Mouse (Mus musculus): Measurements from ENCODE around the gene Cyp4a14.
"Not testable (repeated sequence)": the region's sequence is repeated elsewhere in the genome, so short reads cannot be mapped to it uniquely, and the experiment has no call there.

Gene Cyp4a14

DNA sequence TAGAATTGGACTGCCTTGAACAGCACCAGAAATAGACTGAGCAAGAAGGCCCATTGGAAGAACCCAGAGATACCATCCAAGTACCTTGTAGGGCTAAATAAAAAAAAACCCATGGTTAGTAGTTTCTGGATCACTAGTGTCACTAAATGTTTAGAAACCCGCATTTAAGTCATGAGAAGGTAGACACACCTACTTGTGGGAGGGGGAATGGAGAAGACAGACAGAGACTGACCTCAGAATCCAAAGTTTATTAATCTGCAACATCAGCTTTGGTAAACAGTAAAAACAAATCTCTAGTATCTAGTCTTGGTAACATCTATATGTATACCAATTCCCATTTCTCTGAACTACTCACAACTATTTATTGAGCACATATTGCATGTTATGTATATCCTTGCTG, at the start of gene Cyp4a14:
Gene Cyp4a14 (minus strand): TSS at position 142 of the 400 bp plus-strand sequence.
- in situ Hi-C loops (cut with MboI) = loop anchor here (25.0 kb wide), 1 partner anchor 216 kb away; no protein-coding TSS in a partner anchor

GRCm38 (mm10) chr4:115545101-115545500, 49.2 kb upstream of the Cyp4a14 start:
- in situ Hi-C loops (cut with MboI) = no loop called here

DNA sequence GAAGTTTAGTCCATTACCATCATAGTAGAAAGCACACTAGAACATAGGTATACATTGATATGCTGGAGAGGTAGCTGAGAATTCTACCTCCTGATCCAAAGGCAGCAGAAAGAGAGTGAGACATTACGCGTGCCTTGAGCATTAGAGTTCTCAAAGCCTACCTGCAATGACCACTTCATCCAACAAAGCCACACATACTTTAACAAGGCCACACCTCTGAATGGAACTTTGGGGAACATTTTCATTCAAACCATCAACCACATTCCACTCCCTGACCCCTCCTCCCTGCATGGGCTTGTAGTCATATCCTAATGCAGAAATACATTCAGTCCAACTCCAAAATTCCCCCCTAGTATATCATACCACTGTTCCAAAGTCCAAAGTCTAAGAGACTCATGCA, 25.8 kb upstream of the Cyp4a14 start:
- in situ Hi-C loops (cut with MboI) = no loop called here

GRCm38 (mm10) chr4:115519444-115519843, 23.5 kb upstream of the Cyp4a14 start:
- in situ Hi-C loops (cut with MboI) = no loop called here

DNA sequence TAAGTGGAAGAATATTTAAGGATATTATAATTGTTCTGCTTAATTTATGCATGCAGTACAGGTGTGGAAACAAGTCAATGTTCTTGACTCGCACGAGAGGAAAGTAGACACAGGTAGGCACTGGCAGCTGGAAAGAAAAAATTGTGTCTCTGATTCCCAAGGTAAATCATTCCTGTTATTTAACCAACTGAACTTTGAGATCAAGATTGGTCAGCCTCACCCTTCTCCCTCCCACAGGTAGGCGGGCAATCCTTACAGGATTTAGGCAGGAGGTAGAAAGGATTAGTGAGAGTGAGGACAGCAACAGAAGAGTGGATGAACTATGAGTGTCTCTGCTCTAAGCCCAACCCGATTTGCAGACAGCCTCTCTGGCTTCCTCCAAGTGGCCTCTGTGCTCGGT, 22.1 kb upstream of the Cyp4a14 start, which contains the start of gene Cyp4a10:
Gene Cyp4a10 (plus strand): TSS at position 265 of the 400 bp plus-strand sequence.
- in situ Hi-C loops (cut with MboI) = not testable (repeated sequence)

DNA sequence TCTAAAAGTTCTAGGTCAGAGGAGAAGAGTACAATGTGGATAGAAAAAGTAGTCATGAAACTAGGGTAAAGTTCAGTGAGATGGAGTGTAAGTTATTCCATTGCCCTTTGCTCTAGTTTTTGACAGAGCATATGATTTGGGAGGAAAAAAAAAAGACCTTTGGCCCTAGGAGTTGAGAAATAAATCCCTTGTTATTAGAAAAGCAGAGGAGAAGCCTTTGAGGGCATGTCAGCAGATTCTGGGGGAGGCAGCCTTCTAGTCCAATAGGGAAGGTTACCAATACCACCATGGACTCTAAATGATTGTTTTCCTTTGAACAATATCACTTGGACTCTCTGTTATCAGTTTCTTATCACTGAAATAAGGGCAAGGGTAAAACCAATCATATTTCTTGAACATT, 18.0 kb upstream of the Cyp4a14 start:
- in situ Hi-C loops (cut with MboI) = not testable (repeated sequence)

DNA sequence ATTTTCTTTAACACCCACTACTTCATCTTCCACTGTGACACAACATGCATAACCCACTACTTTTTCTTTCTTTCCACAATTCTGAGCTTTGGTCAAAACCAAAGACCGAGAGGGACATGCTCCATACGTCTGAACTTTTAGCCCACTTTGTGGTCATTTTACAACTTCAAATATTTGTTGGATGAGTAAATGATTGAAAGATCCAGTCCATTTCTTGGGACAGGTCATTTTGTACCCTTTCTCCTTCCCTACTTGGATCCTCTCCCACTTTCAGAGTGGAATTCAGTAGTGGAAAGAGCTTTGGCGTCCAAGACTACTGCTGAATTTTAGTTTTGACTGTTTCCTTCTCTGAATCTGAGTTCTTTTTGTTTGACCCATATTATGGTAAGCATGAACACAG, 1.5 kb upstream of the Cyp4a14 start:
- in situ Hi-C loops (cut with MboI) = loop anchor here (25.0 kb wide), 1 partner anchor 215 kb away; no protein-coding TSS in a partner anchor

DNA sequence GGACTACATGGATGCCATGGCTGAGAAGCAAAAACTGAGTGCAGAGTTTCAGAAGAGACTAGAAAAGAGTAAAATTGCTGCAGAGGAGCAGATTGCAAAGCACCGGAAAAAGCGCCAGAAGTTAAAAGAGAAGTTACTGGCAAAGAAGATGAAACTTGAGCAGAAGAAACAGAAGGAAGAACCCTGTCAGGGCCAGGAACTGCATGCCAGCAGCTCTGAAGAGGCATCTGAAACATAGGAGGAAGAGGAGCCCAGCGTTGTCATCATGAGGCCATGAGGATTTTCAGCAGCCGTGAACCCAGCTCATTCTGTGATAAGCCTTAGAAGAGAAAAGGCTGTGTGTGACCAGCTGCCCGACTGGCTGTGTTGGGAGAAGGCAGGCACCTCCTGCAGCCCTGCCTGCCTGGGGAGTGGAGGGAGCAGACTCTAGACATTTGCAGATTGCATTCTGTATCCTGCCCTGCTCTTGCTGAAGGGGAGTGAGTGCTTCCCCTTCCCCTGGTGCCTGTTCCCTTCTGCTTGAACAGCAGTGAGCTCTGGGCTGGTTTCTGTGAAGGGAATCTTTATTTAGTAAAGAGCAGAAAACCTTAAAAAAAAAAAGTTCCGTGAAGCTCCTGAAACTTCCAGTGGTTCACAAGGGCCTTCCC, 14.8 kb downstream of the Cyp4a14 start:
- in situ Hi-C loops (cut with MboI) = loop anchor here (25.0 kb wide), 1 partner anchor 231 kb away; no protein-coding TSS in a partner anchor

DNA sequence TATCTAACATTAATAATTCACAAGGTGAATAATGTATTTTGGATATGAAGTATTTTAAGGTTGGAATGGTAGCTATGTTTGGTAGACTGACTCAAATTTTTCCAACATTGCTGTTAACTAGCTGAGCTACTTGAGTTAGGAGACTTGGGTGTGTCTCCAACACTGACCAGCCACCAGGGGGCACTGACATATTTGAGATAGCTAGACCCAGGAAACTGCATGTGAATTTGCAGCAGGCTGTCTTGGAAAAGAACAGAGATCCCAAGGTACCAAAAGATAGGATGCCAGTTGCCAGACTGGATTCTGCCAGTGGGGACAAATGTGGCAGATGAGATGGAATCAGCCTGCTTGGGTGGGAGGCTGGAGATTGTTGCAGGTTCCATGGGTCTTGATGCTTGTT, 19.9 kb downstream of the Cyp4a14 start:
- in situ Hi-C loops (cut with MboI) = loop anchor here (25.0 kb wide), 1 partner anchor 236 kb away; no protein-coding TSS in a partner anchor

- in situ Hi-C loops (cut with MboI) = not testable (repeated sequence)
Measured at GRCm38 (mm10) chr4:115473585-115473984, 22.4 kb downstream of the Cyp4a14 start.

GRCm38 (mm10) chr4:115452304-115452703, 43.6 kb downstream of the Cyp4a14 start, which contains the start of gene Cyp4a30b:
Gene Cyp4a30b (plus strand): TSS chr4:115452604.
- in situ Hi-C loops (cut with MboI) = no loop called here

DNA sequence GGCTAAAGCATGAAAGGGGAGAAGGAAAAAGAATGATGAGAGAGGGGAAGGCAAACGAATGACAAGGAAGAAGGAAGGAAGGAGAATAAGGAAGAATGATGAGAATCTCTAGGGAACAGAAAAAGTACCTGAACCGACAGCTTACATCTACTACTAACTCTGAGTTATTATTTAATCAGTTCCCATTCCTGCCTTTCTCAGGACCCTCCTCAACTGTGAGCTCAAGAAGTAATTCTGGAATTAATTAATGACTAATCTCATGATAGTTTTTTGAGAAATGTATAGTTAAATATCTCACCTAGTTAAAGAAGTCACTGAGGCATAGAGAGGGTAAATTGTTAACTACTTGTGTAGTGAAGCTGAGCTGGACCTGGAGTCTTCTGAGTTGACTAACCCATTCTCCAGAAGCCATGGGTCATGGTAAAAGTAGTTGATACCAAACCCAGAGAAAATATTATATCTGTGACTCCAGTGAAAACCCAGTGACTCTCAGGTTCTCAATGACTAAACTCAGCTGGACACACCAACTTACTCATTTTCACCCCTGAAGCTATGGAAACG, 45.3 kb downstream of the Cyp4a14 start:
- in situ Hi-C loops (cut with MboI) = no loop called here
